Mouse (Mus musculus) c-Kit-positive CD71-positive TER-119-negative erythroid progenitor cells, embryonic 14.5 days (primary cell): ENCODE measurements at regions not wholly inside any gene's neighbourhood (a gene's known extent, or its start where the extent isn't known, plus 50 kb on each side); places are given as distances from the start of the nearest gene placed in this dataset.

Experiments used
- DNase-seq: peaks from one replicate; pipeline ENCODE4 v3.0.0-alpha.2; 2013; ENCODE audit warnings: low read depth

DNA sequence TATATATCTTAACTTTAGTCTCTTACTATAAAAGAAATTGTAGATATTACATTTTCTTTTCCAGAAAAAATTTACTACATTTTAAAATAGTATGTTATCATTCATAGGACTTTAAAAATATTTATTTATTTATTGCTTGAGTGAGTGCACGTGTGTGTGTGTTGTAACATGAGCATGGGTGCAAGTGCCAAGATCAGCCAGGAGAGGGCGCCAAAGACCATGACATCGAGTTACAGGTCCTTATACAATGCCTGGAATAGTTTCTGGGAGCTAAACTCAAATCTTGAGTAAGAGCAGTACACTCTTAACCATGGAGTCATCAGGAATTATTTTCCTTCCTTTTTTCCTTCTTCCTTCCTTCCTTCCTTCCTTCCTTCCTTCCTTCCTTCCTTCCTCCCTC lies 185.4 kb upstream of the Mageb4 start:
- peak; percentile 4 for DNase-seq
